Mouse (Mus musculus): ENCODE measurements around the gene Islr2. TPM values are rescaled to one million over a fixed set of nuclear protein-coding genes. Genes with fewer than 3 reads are reported as not detected.

Islr2 gene
- total and polyA plus RNA-seq, 3 experiments = not detected

GRCm38 (mm10) chr9:58249592-58250192 is 45.6 kb upstream of the Islr2 start, which contains the start of gene Pml:
Gene Pml (minus strand): TSS chr9:58249786.
- H3K4me1 ChIP-seq (ENCODE audit: control insufficient read depth in 1 of 2, insufficient read depth in 2 of 2) = peaks cover 6 to 42% of the 10 kb centered on the region in 2 experiments
- in situ Hi-C loops (cut with MboI; ENCODE audit: low pct_ligation_motif_present, low pct_unique_long_range_greater_than_20kb, low sequenced_read_pairs) = loop anchor here (5.0 to 25.0 kb wide), 2 partner anchors 33 to 437 kb away; no protein-coding TSS in a partner anchor
- TF ChIP-seq NELFE (IDR thresholded peaks at IDR 0.05; ENCODE audit: low read depth, low read length) (0 out of 2 replicates have a peak, but pooled peaks have one; percentile 17), MAZ (IDR thresholded peaks at IDR 0.05; ENCODE audit: low read depth, low read length) (no peak), JUN (IDR thresholded peaks at IDR 0.05; ENCODE audit: insufficient read depth, low read depth, low read length) (no peak), MXI1 (IDR thresholded peaks at IDR 0.05; ENCODE audit: low read depth, low read length) (peak; percentile 10; the same call in 1 of the 2 replicates), CHD1 (IDR thresholded peaks at IDR 0.05; ENCODE audit: low read depth, low read length) (no peak), MEF2A (IDR thresholded peaks at IDR 0.05; ENCODE audit: borderline replicate concordance, low read depth, low read length) (no peak), MAX (IDR thresholded peaks at IDR 0.05; ENCODE audit: low read length) (no peak), IRF4 (IDR thresholded peaks at IDR 0.05; ENCODE audit: low read depth, low read length) (no peak), CHD2 (IDR thresholded peaks at IDR 0.05; ENCODE audit: low read length) (no peak), CTCF (conservative IDR thresholded peaks at IDR 0.05 in 1 of 2, IDR thresholded peaks at IDR 0.05 in 1 of 2; ENCODE audit: low read depth in 2 of 2, low read length in 2 of 2) (0 out of 4 replicates have a peak, but pooled peaks have one; percentile 6 to 27), TBP (conservative IDR thresholded peaks at IDR 0.05; ENCODE audit: low read depth, low read length) (0 out of 2 replicates have a peak, but pooled peaks have one; percentile 69), SMC3 (IDR thresholded peaks at IDR 0.05; ENCODE audit: low read depth, low read length) (no peak), E2F4 (IDR thresholded peaks at IDR 0.05; ENCODE audit: insufficient replicate concordance, low read depth, low read length) (peak; percentile 88; the same call in 1 of the 2 replicates), ZMIZ1 (IDR thresholded peaks at IDR 0.05; ENCODE audit: low read depth, low read length) (peak; percentile 34), POLR2A (IDR thresholded peaks at IDR 0.05; ENCODE audit: low read depth, low read length) (peak; percentile 73)

GRCm38 (mm10) chr9:58248746-58249413 is 44.8 kb upstream of the Islr2 start:
- dilution Hi-C loops (cut with MboI; ENCODE audit: extremely low pct_ligation_motif_present, extremely low pct_unique_long_range_greater_than_20kb, low sequenced_read_pairs) = no loop called here

More at GRCm38 (mm10) chr9:58249592-58250192, 45.6 kb upstream of the Islr2 start, which contains the start of gene Pml:
- H3K27ac ChIP-seq (ENCODE audit: insufficient read depth, low read depth) = peak within 1 kb of the TSS; percentile 90
- H3K36me3 ChIP-seq (replicated peaks in 1 of 2; ENCODE audit: control insufficient read depth in 1 of 2, insufficient read depth in 1 of 2, low read length in 1 of 2) = peaks cover 4 to 7% of the 10 kb centered on the region in 2 experiments
- H3K9me3 ChIP-seq (replicated peaks; ENCODE audit: low read length) = no peaks in the 10 kb centered on the region
- peak within 1 kb of the TSS; percentile 86 for H3K9ac ChIP-seq (ENCODE audit: insufficient read depth, low read depth)
- H3K4me2 ChIP-seq (ENCODE audit: insufficient read depth, low read depth, poor library complexity, severe bottlenecking) = peak within 1 kb of the TSS; percentile 95
- dilution Hi-C loops (cut with MboI; ENCODE audit: extremely low pct_ligation_motif_present, extremely low pct_unique_long_range_greater_than_20kb, low sequenced_read_pairs) = no loop called here
- peak within 1 kb of the TSS; percentile 73 to 89 (median 82) for H3K4me3 ChIP-seq (replicated peaks in 1 of 3; ENCODE audit: low read depth in 2 of 3, low read length in 2 of 3, poor library complexity in 1 of 3)
- peaks cover 29% of the 10 kb centered on the region for H3K79me2 ChIP-seq (replicated peaks; ENCODE audit: control insufficient read depth, extremely low read depth, insufficient read depth, poor library complexity, severe bottlenecking)
- no peaks in the 10 kb centered on the region for H3K27me3 ChIP-seq (replicated peaks)
- DNase-seq (ENCODE audit: extremely low read depth) = peak; percentile 77

More at GRCm38 (mm10) chr9:58248746-58249413, 44.8 kb upstream of the Islr2 start:
- Histone ChIP-seq H3K4me1 (ENCODE audit: control insufficient read depth in 1 of 2, insufficient read depth in 2 of 2) (peaks cover 7 to 45% of the 10 kb centered on the region in 2 experiments), H3K9me3 (replicated peaks; ENCODE audit: low read length) (no peaks in the 10 kb centered on the region), H3K9ac (ENCODE audit: insufficient read depth, low read depth) (peak overlapping the region; percentile 86), H3K4me3 (replicated peaks in 1 of 3; ENCODE audit: low read depth in 2 of 3, low read length in 2 of 3, poor library complexity in 1 of 3) (peak overlapping the region; percentile 73 to 89 (median 82)), H3K27me3 (replicated peaks) (no peaks in the 10 kb centered on the region), H3K36me3 (replicated peaks in 1 of 2; ENCODE audit: control insufficient read depth in 1 of 2, insufficient read depth in 1 of 2, low read length in 1 of 2) (peaks cover 9 to 14% of the 10 kb centered on the region in 2 experiments), H3K27ac (ENCODE audit: insufficient read depth, low read depth) (peak overlapping the region; percentile 77), H3K4me2 (ENCODE audit: insufficient read depth, low read depth, poor library complexity, severe bottlenecking) (peak overlapping the region; percentile 95), H3K79me2 (replicated peaks; ENCODE audit: control insufficient read depth, extremely low read depth, insufficient read depth, poor library complexity, severe bottlenecking) (peaks cover 37% of the 10 kb centered on the region)
- no peak for TF ChIP-seq MAX (IDR thresholded peaks at IDR 0.05; ENCODE audit: low read length)
- no peak for TF ChIP-seq IRF4 (IDR thresholded peaks at IDR 0.05; ENCODE audit: low read depth, low read length)
- TF ChIP-seq RCOR1 (conservative IDR thresholded peaks at IDR 0.05; ENCODE audit: low read depth, low read length) = no peak
- TF ChIP-seq MXI1 (IDR thresholded peaks at IDR 0.05; ENCODE audit: low read depth, low read length) = peak; percentile 23; the same call in 1 of the 2 replicates
- TF ChIP-seq MYC (IDR thresholded peaks at IDR 0.05; ENCODE audit: low read depth, low read length) = no peak
- TF ChIP-seq CHD2 (IDR thresholded peaks at IDR 0.05; ENCODE audit: low read length) = no peak
- no peak for TF ChIP-seq MAFK (IDR thresholded peaks at IDR 0.05; ENCODE audit: insufficient replicate concordance, low read length)
- TF ChIP-seq ZNF384 (IDR thresholded peaks at IDR 0.05; ENCODE audit: low read depth, low read length) = 0 out of 2 replicates have a peak, but pooled peaks have one; percentile 7
- TF ChIP-seq TCF12 (IDR thresholded peaks at IDR 0.05; ENCODE audit: low read depth, low read length) = no peak
- no peak; the same call in 1 of the 2 replicates for TF ChIP-seq POLR2A (IDR thresholded peaks at IDR 0.05; ENCODE audit: low read depth, low read length)
- no peak for TF ChIP-seq TBP (conservative IDR thresholded peaks at IDR 0.05; ENCODE audit: low read depth, low read length)
- in situ Hi-C loops (cut with MboI; ENCODE audit: low pct_ligation_motif_present, low pct_unique_long_range_greater_than_20kb, low sequenced_read_pairs) = loop anchor here (5.0 kb wide), 1 partner anchor 33 kb away; no protein-coding TSS in a partner anchor
- DNase-seq (ENCODE audit: extremely low read depth) = no peak

All from CH12.LX (cell line).